Mouse (Mus musculus): ENCODE measurements around the gene Fastkd3. TPM values are rescaled to one million over a fixed set of nuclear protein-coding genes. Genes with fewer than 3 reads are reported as not detected.

The Fastkd3 gene
- polyA plus RNA-seq, 1 experiment from 2014 or later = 22.3 TPM

- Histone ChIP-seq H3K9ac (ENCODE audit: low read depth, low read length) (no peak overlapping the region), H3K27ac (ENCODE audit: low read depth, low read length) (no peak overlapping the region), H3K27me3 (replicated peaks; ENCODE audit: control insufficient read depth, insufficient read depth, low read length) (no peaks in the 10 kb centered on the region), H3K9me3 (ENCODE audit: control insufficient read depth, low read length) (no peaks in the 10 kb centered on the region), H3K36me3 (ENCODE audit: control insufficient read depth, insufficient read depth, low read length) (peaks cover 11% of the 10 kb centered on the region), H3K4me3 (ENCODE audit: low read length) (no peak overlapping the region), H3K4me2 (ENCODE audit: low read length) (no peak overlapping the region), H3K4me1 (ENCODE audit: control insufficient read depth, insufficient read depth, low read depth, low read length) (peaks cover 4% of the 10 kb centered on the region)
- WGBS = 88% methylated on average over 7 of the region's 7 CpGs
- no peak for ATAC-seq
Observed at GRCm38 (mm10) chr13:68577945-68578344, 4.1 kb upstream of the Fastkd3 start.

- peak overlapping the region; percentile 83 for H3K4me2 ChIP-seq (ENCODE audit: low read length)
- H3K36me3 ChIP-seq (ENCODE audit: control insufficient read depth, insufficient read depth, low read length) = peaks cover 26% of the 10 kb centered on the region
- no peaks in the 10 kb centered on the region for H3K27me3 ChIP-seq (replicated peaks; ENCODE audit: control insufficient read depth, insufficient read depth, low read length)
- H3K27ac ChIP-seq (ENCODE audit: low read depth, low read length) = peak overlapping the region; percentile 72
- WGBS = 26% methylated on average over 14 of the region's 14 CpGs
- H3K4me3 ChIP-seq (ENCODE audit: low read length) = peak overlapping the region; percentile 86
- peak overlapping the region; percentile 86 for H3K9ac ChIP-seq (ENCODE audit: low read depth, low read length)
- no peak for ATAC-seq
- peaks cover 6% of the 10 kb centered on the region for H3K4me1 ChIP-seq (ENCODE audit: control insufficient read depth, insufficient read depth, low read depth, low read length)
- H3K9me3 ChIP-seq (ENCODE audit: control insufficient read depth, low read length) = no peaks in the 10 kb centered on the region
Observed at GRCm38 (mm10) chr13:68581086-68581740, 821 bp upstream of the Fastkd3 start.

GRCm38 (mm10) chr13:68582517-68582780 lies 415 bp downstream of the Fastkd3 start:
- ATAC-seq = 0 out of 2 replicates have a peak, but pooled peaks have one; percentile 1
- peak overlapping the region; percentile 86 for H3K4me3 ChIP-seq (ENCODE audit: low read length)
- 2% methylated on average over 11 of the region's 11 CpGs for WGBS
- no peaks in the 10 kb centered on the region for H3K9me3 ChIP-seq (ENCODE audit: control insufficient read depth, low read length)
- H3K27me3 ChIP-seq (replicated peaks; ENCODE audit: control insufficient read depth, insufficient read depth, low read length) = no peaks in the 10 kb centered on the region
- peak overlapping the region; percentile 83 for H3K4me2 ChIP-seq (ENCODE audit: low read length)
- peaks cover 6% of the 10 kb centered on the region for H3K4me1 ChIP-seq (ENCODE audit: control insufficient read depth, insufficient read depth, low read depth, low read length)
- H3K9ac ChIP-seq (ENCODE audit: low read depth, low read length) = peak overlapping the region; percentile 86
- H3K36me3 ChIP-seq (ENCODE audit: control insufficient read depth, insufficient read depth, low read length) = peaks cover 23% of the 10 kb centered on the region
- peak overlapping the region; percentile 82 for H3K27ac ChIP-seq (ENCODE audit: low read depth, low read length)

DNA sequence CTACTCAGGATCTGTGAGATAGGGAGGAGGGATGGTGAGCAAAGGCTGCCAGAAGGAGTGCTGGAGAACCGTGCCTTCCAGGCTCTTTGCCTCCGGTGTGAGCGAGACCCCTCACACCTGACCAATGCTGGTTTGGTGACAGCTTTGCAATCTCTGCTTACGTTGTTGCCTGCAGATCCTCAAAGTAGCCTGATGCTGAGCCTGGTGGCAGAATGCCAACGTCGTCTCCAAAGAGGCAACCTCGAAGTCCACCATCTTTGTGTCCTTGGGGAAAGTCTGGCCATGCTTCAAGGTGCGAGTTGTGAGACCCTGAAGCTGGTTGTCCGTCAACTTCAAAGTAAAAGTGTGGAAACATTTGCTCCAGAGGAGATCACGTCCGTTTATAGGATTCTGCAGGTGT lies 1.9 kb downstream of the Fastkd3 start:
- peaks cover 6% of the 10 kb centered on the region for H3K4me1 ChIP-seq (ENCODE audit: control insufficient read depth, insufficient read depth, low read depth, low read length)
- peaks cover 33% of the 10 kb centered on the region for H3K36me3 ChIP-seq (ENCODE audit: control insufficient read depth, insufficient read depth, low read length)
- no peak for ATAC-seq
- no peak overlapping the region for H3K9ac ChIP-seq (ENCODE audit: low read depth, low read length)
- no peak overlapping the region for H3K4me3 ChIP-seq (ENCODE audit: low read length)
- H3K27me3 ChIP-seq (replicated peaks; ENCODE audit: control insufficient read depth, insufficient read depth, low read length) = no peaks in the 10 kb centered on the region
- no peak overlapping the region for H3K27ac ChIP-seq (ENCODE audit: low read depth, low read length)
- 92% methylated on average over 11 of the region's 11 CpGs for WGBS
- no peak overlapping the region for H3K4me2 ChIP-seq (ENCODE audit: low read length)
- no peaks in the 10 kb centered on the region for H3K9me3 ChIP-seq (ENCODE audit: control insufficient read depth, low read length)

- peaks cover 39% of the 10 kb centered on the region for H3K36me3 ChIP-seq (ENCODE audit: control insufficient read depth, insufficient read depth, low read length)
- H3K4me1 ChIP-seq (ENCODE audit: control insufficient read depth, insufficient read depth, low read depth, low read length) = peaks cover 6% of the 10 kb centered on the region
- no peak for ATAC-seq
- H3K4me3 ChIP-seq (ENCODE audit: low read length) = no peak overlapping the region
- H3K27ac ChIP-seq (ENCODE audit: low read depth, low read length) = no peak overlapping the region
- H3K9me3 ChIP-seq (ENCODE audit: control insufficient read depth, low read length) = no peaks in the 10 kb centered on the region
- no peak overlapping the region for H3K9ac ChIP-seq (ENCODE audit: low read depth, low read length)
- no peaks in the 10 kb centered on the region for H3K27me3 ChIP-seq (replicated peaks; ENCODE audit: control insufficient read depth, insufficient read depth, low read length)
- 80% methylated on average over 7 of the region's 7 CpGs for WGBS
- no peak overlapping the region for H3K4me2 ChIP-seq (ENCODE audit: low read length)
Observed at GRCm38 (mm10) chr13:68585441-68585840, 3.4 kb downstream of the Fastkd3 start.

DNA sequence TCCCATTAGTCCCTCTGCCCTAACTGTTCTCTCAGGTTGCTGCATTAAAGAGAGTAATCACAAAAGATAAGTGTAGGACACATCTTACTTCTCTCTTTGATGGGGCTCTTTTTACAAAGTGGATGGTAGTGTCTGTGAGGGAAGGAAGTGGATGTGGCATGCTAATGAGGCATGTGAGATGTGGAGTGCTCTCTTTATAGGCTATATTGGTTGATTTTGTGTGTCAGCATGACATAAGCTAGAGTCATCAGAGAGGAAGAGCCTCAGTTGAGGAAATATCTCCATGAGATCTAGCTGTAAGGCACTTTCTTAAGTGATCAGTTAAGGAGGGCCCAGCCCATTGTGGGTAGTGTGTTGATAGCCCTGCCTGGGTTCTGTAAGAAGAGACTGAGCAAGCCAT lies 6.3 kb downstream of the Fastkd3 start:
- no peaks in the 10 kb centered on the region for H3K9me3 ChIP-seq (ENCODE audit: control insufficient read depth, low read length)
- H3K27me3 ChIP-seq (replicated peaks; ENCODE audit: control insufficient read depth, insufficient read depth, low read length) = no peaks in the 10 kb centered on the region
- H3K9ac ChIP-seq (ENCODE audit: low read depth, low read length) = no peak overlapping the region
- no peak for ATAC-seq
- no peak overlapping the region for H3K27ac ChIP-seq (ENCODE audit: low read depth, low read length)
- no peaks in the 10 kb centered on the region for H3K4me1 ChIP-seq (ENCODE audit: control insufficient read depth, insufficient read depth, low read depth, low read length)
- no peak overlapping the region for H3K4me2 ChIP-seq (ENCODE audit: low read length)
- no peak overlapping the region for H3K4me3 ChIP-seq (ENCODE audit: low read length)
- peaks cover 56% of the 10 kb centered on the region for H3K36me3 ChIP-seq (ENCODE audit: control insufficient read depth, insufficient read depth, low read length)

DNA sequence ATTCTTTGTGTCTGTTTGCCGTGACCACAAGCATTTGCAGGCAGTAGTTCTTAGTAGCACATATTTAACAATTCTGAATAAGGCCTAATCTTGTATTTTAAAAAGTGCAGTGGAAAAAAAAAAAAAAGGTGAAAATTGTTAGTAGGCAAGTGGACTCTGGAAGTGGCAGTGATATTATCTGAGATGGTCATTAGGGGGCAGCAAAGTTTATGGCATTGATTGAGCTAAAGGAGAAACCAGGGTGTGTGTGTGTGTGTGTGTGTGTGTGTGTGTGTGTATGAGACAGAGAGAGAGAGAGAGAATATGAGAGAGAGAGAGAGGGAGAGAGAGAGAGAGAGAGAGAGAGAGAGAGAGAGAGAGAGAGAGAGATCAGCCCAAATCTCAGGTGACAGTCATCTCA lies 11.8 kb downstream of the Fastkd3 start:
- H3K9me3 ChIP-seq (ENCODE audit: control insufficient read depth, low read length) = no peaks in the 10 kb centered on the region
- H3K27ac ChIP-seq (ENCODE audit: low read depth, low read length) = no peak overlapping the region
- H3K4me2 ChIP-seq (ENCODE audit: low read length) = no peak overlapping the region
- H3K27me3 ChIP-seq (replicated peaks; ENCODE audit: control insufficient read depth, insufficient read depth, low read length) = no peaks in the 10 kb centered on the region
- WGBS = 73% methylated on average over 1 of the region's 1 CpGs
- peaks cover 3% of the 10 kb centered on the region; the same call in 1 of the 2 replicates for H3K4me1 ChIP-seq (ENCODE audit: control insufficient read depth, insufficient read depth, low read depth, low read length)
- H3K4me3 ChIP-seq (ENCODE audit: low read length) = no peak overlapping the region
- H3K36me3 ChIP-seq (ENCODE audit: control insufficient read depth, insufficient read depth, low read length) = peaks cover 23% of the 10 kb centered on the region
- ATAC-seq = no peak
- H3K9ac ChIP-seq (ENCODE audit: low read depth, low read length) = no peak overlapping the region

DNA sequence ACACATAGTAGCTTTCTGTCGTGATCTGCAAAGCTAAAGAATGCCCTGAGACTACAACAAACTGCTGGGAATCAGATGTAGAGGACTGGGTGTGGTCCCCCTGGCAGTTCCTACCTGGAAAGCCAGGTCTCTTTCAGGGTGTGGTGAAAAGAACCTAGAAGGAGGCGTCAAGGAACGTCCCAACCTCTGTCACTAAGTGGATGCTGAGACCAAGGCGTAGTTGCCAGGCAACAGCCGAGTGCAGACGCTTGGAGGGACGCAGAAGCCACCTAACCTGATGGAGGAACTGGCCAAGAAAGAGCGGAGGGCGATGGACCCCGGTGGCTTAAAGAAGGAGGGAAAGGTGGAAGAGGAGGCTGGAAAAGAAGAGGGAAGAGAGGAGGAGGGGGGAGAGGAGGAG lies 15.2 kb downstream of the Fastkd3 start, which contains the start of gene 1700001L19Rik:
TSS of gene 1700001L19Rik (plus strand) at position 223 of the 400 bp plus-strand sequence.
- H3K4me2 ChIP-seq (ENCODE audit: low read length) = peak within 1 kb of the TSS; percentile 64
- peaks cover 7% of the 10 kb centered on the region; the same call in 1 of the 2 replicates for H3K36me3 ChIP-seq (ENCODE audit: control insufficient read depth, insufficient read depth, low read length)
- WGBS = 7% methylated on average over 10 of the region's 10 CpGs
- ATAC-seq = peak; percentile 71
- no peaks in the 10 kb centered on the region for H3K27me3 ChIP-seq (replicated peaks; ENCODE audit: control insufficient read depth, insufficient read depth, low read length)
- peaks cover 3% of the 10 kb centered on the region for H3K4me1 ChIP-seq (ENCODE audit: control insufficient read depth, insufficient read depth, low read depth, low read length)
- peak within 1 kb of the TSS; percentile 37 for H3K4me3 ChIP-seq (ENCODE audit: low read length)
- H3K27ac ChIP-seq (ENCODE audit: low read depth, low read length) = no peak within 1 kb of the TSS
- peak within 1 kb of the TSS; percentile 55; the same call in 1 of the 2 replicates for H3K9ac ChIP-seq (ENCODE audit: low read depth, low read length)
- H3K9me3 ChIP-seq (ENCODE audit: control insufficient read depth, low read length) = no peaks in the 10 kb centered on the region

- H3K36me3 ChIP-seq (ENCODE audit: control insufficient read depth, insufficient read depth, low read length) = peaks cover 3% of the 10 kb centered on the region; the same call in 1 of the 2 replicates
- H3K27ac ChIP-seq (ENCODE audit: low read depth, low read length) = no peak overlapping the region
- H3K4me1 ChIP-seq (ENCODE audit: control insufficient read depth, insufficient read depth, low read depth, low read length) = peaks cover 3% of the 10 kb centered on the region
- H3K27me3 ChIP-seq (replicated peaks; ENCODE audit: control insufficient read depth, insufficient read depth, low read length) = no peaks in the 10 kb centered on the region
- H3K9me3 ChIP-seq (ENCODE audit: control insufficient read depth, low read length) = no peaks in the 10 kb centered on the region
- 21% methylated on average over 13 of the region's 13 CpGs for WGBS
- ATAC-seq = peak; percentile 35
- H3K4me3 ChIP-seq (ENCODE audit: low read length) = peak overlapping the region; percentile 37
- H3K9ac ChIP-seq (ENCODE audit: low read depth, low read length) = peak overlapping the region; percentile 55; the same call in 1 of the 2 replicates
- peak overlapping the region; percentile 64 for H3K4me2 ChIP-seq (ENCODE audit: low read length)
Observed at GRCm38 (mm10) chr13:68597667-68598066, 15.6 kb downstream of the Fastkd3 start.
